Mouse (Mus musculus) neural tube, embryonic 15.5 days (tissue): ENCODE measurements around the gene Eps15l1. TPM values are rescaled to one million over a fixed set of nuclear protein-coding genes. Genes with fewer than 3 reads are reported as not detected.
A peak's percentile ranks its signal among the peaks of the same experiment; 100 is the strongest.

Experiments
- ATAC-seq: fragments of 200-750 bp; cut with Nextera tagmentation; 2 replicates; pipeline ENCODE4 v1.8.0; 2017; ENCODE audit warnings: mild to moderate bottlenecking, moderate TSS enrichment, moderate library complexity; ENCODE audit not compliant: low FRiP score
- H3K27ac ChIP-seq: fragments of 300-500 bp; sonication (generic); replicated peaks from 2 replicates; pipeline ENCODE4 v1.5.1; 2015; ENCODE audit warnings: mild to moderate bottlenecking, inconsistent platforms
- H3K27me3 ChIP-seq: fragments of 300-500 bp; sonication (generic); replicated peaks from 2 replicates; pipeline ENCODE4 v1.6.1; 2015; ENCODE audit warnings: inconsistent platforms
- H3K36me3 ChIP-seq: fragments of 300-500 bp; sonication (generic); 2 replicates; pipeline ENCODE4 v1.6.1; 2015; ENCODE audit warnings: inconsistent platforms
- H3K4me1 ChIP-seq: fragments of 300-500 bp; sonication (generic); 2 replicates; pipeline ENCODE4 v1.6.1; 2015; ENCODE audit warnings: inconsistent platforms
- H3K4me2 ChIP-seq: fragments of 300-500 bp; sonication (generic); 2 replicates; pipeline ENCODE4 v1.6.1; 2015; ENCODE audit warnings: inconsistent platforms, mild to moderate bottlenecking, moderate library complexity
- H3K4me3 ChIP-seq: fragments of 300-500 bp; sonication (generic); replicated peaks from 2 replicates; pipeline ENCODE4 v1.5.1; 2015; ENCODE audit warnings: mild to moderate bottlenecking, inconsistent platforms
- H3K9ac ChIP-seq: fragments of 300-500 bp; sonication (generic); replicated peaks from 2 replicates; pipeline ENCODE4 v1.6.1; 2015; ENCODE audit warnings: mild to moderate bottlenecking, inconsistent platforms
- H3K9me3 ChIP-seq: fragments of 300-500 bp; sonication (generic); replicated peaks from 2 replicates; pipeline ENCODE4 v1.6.1; 2016; ENCODE audit warnings: inconsistent platforms
- WGBS: fragments of 180-500 bp; shearing (Covaris S2); methylation state at CpG from one replicate; pipeline ENCODE4 v1.1.7; 2015; ENCODE audit warnings: mixed read lengths; 5-methylcytosine and 5-hydroxymethylcytosine counted together
- polyA plus RNA-seq: library from polyadenylated mRNA; unstranded; fragments of >200 nt; fragmentation: Nextera tagmentation; extraction: Ambion mirVana; gene quantifications from 2 replicates; pipeline ENCODE4 v1.2.1, GENCODE M21; 2015

Eps15l1 gene
- 51.5 and 54.3 TPM in 2 replicates for polyA plus RNA-seq

GRCm38 (mm10) chr8:72421362-72422335, at the start of gene Eps15l1:
Gene Eps15l1, minus strand, starts transcription at chr8:72421460.
- peak within 1 kb of the TSS; percentile 82 for H3K4me2 ChIP-seq
- peak within 1 kb of the TSS; percentile 85 for H3K27ac ChIP-seq
- H3K27me3 ChIP-seq, result no peaks in the 10 kb centered on the region
- H3K4me3 ChIP-seq, result peak within 1 kb of the TSS; percentile 75
- H3K9me3 ChIP-seq, result no peaks in the 10 kb centered on the region
- H3K9ac ChIP-seq, result peak within 1 kb of the TSS; percentile 90
- no peaks in the 10 kb centered on the region for H3K36me3 ChIP-seq
- WGBS, result under 1% methylated on average over 48 of the region's 48 CpGs
- peak; percentile 97 for ATAC-seq
- H3K4me1 ChIP-seq, result peaks cover 44% of the 10 kb centered on the region

- 97% methylated on average over 7 of the region's 7 CpGs for WGBS
- no peak overlapping the region for H3K4me2 ChIP-seq
- no peaks in the 10 kb centered on the region for H3K27me3 ChIP-seq
- peaks cover 73% of the 10 kb centered on the region for H3K36me3 ChIP-seq
- no peak overlapping the region for H3K4me3 ChIP-seq
- H3K9me3 ChIP-seq, result no peaks in the 10 kb centered on the region
- H3K27ac ChIP-seq, result no peak overlapping the region
- no peak for ATAC-seq
- no peak overlapping the region for H3K9ac ChIP-seq
- H3K4me1 ChIP-seq, result peaks cover 14% of the 10 kb centered on the region
Measured at GRCm38 (mm10) chr8:72470684-72471083, 49.4 kb upstream of the Eps15l1 start.

DNA sequence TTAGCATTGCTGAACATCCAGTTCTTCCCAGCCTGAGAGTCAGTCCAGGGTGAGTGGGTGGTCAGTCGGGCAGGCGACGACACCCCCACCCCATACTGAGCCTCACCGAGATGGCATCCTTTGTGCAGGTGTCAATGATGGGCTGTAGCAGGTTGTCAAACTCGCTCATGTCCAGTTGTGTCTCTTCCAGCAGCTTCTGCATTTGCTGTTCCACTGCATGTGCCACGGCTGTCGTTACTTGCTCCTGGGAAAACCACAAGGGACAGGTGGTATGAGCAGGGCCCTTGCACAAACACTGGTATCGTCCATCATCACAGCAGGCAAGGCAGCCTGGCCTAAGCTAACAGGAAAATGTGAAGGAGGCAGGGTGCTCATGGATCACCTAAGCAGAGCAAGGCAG, 48.7 kb upstream of the Eps15l1 start:
- WGBS, result 98% methylated on average over 8 of the region's 8 CpGs

DNA sequence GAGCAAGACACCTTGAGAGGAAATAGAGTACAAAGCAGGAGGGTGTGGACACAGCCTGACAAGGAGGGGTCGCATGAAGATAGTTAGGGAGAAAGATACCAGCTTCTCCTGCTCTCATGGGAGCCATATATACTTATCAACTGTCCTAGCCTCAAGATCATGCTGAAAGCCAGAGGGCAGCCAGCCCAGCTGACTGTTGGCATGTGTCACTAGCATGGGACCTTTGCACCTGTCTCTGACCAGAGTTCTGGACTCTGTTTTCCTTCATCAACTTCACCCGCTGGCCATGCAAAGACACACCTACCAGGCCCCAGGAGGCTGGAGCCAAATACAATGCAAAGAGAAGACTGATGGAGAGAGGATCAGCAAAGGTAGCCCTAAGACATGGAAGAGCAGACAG, 48.0 kb upstream of the Eps15l1 start:
- Histone ChIP-seq H3K9ac (no peak overlapping the region), H3K9me3 (no peaks in the 10 kb centered on the region), H3K36me3 (peaks cover 88% of the 10 kb centered on the region), H3K4me2 (no peak overlapping the region), H3K4me3 (no peak overlapping the region), H3K4me1 (peaks cover 12% of the 10 kb centered on the region), H3K27me3 (no peaks in the 10 kb centered on the region), H3K27ac (no peak overlapping the region)
- ATAC-seq, result no peak
- WGBS, result 95% methylated on average over 2 of the region's 2 CpGs

More for the DNA sequence above, 48.7 kb upstream of the Eps15l1 start:
- no peaks in the 10 kb centered on the region for H3K9me3 ChIP-seq
- no peak overlapping the region for H3K9ac ChIP-seq
- H3K4me2 ChIP-seq, result no peak overlapping the region
- H3K4me3 ChIP-seq, result no peak overlapping the region
- no peak for ATAC-seq
- H3K4me1 ChIP-seq, result peaks cover 14% of the 10 kb centered on the region
- H3K36me3 ChIP-seq, result peaks cover 80% of the 10 kb centered on the region
- H3K27ac ChIP-seq, result no peak overlapping the region
- H3K27me3 ChIP-seq, result no peaks in the 10 kb centered on the region

DNA sequence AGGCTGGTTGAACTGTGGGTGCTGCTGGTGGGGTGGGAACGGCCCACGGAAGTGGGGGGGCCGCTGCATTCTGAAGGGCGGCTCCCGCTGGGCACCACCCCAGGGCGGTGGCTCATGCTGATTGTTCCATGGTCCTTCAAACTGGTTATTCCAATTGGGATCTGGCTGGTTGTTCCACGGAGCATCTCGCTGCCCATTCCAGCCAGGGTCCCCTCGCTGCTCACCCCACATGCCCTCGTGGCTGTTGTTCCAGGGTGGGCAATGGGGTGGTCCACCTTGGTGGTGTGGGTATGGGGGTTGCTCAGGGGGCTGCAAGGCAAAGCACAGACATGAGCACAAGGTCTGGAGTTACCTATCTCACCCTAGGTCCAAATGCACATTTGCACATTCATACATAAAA, 43.0 kb upstream of the Eps15l1 start:
- H3K27ac ChIP-seq, result no peak overlapping the region
- peaks cover 97% of the 10 kb centered on the region for H3K36me3 ChIP-seq
- 96% methylated on average over 10 of the region's 10 CpGs for WGBS
- no peak for ATAC-seq
- no peak overlapping the region for H3K4me2 ChIP-seq
- H3K4me1 ChIP-seq, result no peaks in the 10 kb centered on the region
- H3K9ac ChIP-seq, result no peak overlapping the region
- H3K27me3 ChIP-seq, result no peaks in the 10 kb centered on the region
- no peaks in the 10 kb centered on the region for H3K9me3 ChIP-seq
- H3K4me3 ChIP-seq, result no peak overlapping the region

- no peak for ATAC-seq
- no peak overlapping the region for H3K4me2 ChIP-seq
- peaks cover 76% of the 10 kb centered on the region for H3K36me3 ChIP-seq
- H3K4me3 ChIP-seq, result no peak overlapping the region
- no peaks in the 10 kb centered on the region for H3K9me3 ChIP-seq
- H3K27ac ChIP-seq, result no peak overlapping the region
- no peak overlapping the region for H3K9ac ChIP-seq
- no peaks in the 10 kb centered on the region for H3K27me3 ChIP-seq
- H3K4me1 ChIP-seq, result no peaks in the 10 kb centered on the region
- 92% methylated on average over 4 of the region's 4 CpGs for WGBS
Measured at GRCm38 (mm10) chr8:72459881-72460533, 38.7 kb upstream of the Eps15l1 start.

- peaks cover 76% of the 10 kb centered on the region for H3K36me3 ChIP-seq
- no peak overlapping the region for H3K4me2 ChIP-seq
- WGBS, result 94% methylated on average over 6 of the region's 6 CpGs
- no peaks in the 10 kb centered on the region for H3K27me3 ChIP-seq
- no peak overlapping the region for H3K9ac ChIP-seq
- no peaks in the 10 kb centered on the region for H3K4me1 ChIP-seq
- H3K9me3 ChIP-seq, result no peaks in the 10 kb centered on the region
- H3K4me3 ChIP-seq, result no peak overlapping the region
- no peak for ATAC-seq
- no peak overlapping the region for H3K27ac ChIP-seq
Measured at GRCm38 (mm10) chr8:72458457-72458856, 37.2 kb upstream of the Eps15l1 start.

- Histone ChIP-seq H3K27me3 (no peaks in the 10 kb centered on the region), H3K9me3 (no peaks in the 10 kb centered on the region), H3K4me1 (no peaks in the 10 kb centered on the region), H3K9ac (no peak overlapping the region), H3K27ac (no peak overlapping the region), H3K4me3 (no peak overlapping the region), H3K4me2 (no peak overlapping the region), H3K36me3 (peaks cover 75% of the 10 kb centered on the region)
- WGBS, result 92% methylated on average over 3 of the region's 3 CpGs
- ATAC-seq, result no peak
Measured at GRCm38 (mm10) chr8:72457806-72458205, 36.5 kb upstream of the Eps15l1 start.

DNA sequence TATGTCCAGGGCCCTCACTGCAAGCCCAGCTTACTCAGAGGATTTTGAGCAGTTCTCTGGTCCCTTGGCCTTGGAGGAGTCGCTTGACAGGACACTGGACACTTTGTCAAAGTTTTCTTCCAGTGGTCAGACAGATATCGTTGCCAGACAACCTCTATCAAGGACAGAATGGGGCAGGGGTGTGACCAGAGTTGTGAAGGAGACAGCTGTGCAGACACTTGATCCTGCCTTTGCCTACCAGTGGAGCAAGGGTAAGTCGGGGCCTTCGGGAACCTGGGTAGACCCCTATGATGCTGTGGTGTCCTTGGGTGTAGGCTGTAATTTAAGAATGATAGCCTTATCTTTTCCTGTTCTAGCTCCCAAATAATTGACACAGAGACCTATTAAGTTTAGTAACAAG, 34.1 kb upstream of the Eps15l1 start:
- no peak overlapping the region for H3K4me2 ChIP-seq
- H3K27me3 ChIP-seq, result no peaks in the 10 kb centered on the region
- no peak for ATAC-seq
- no peaks in the 10 kb centered on the region for H3K4me1 ChIP-seq
- no peak overlapping the region for H3K9ac ChIP-seq
- no peaks in the 10 kb centered on the region for H3K9me3 ChIP-seq
- peaks cover 68% of the 10 kb centered on the region for H3K36me3 ChIP-seq
- H3K27ac ChIP-seq, result no peak overlapping the region
- H3K4me3 ChIP-seq, result no peak overlapping the region
- 93% methylated on average over 4 of the region's 4 CpGs for WGBS

- ATAC-seq, result no peak
- WGBS, result 98% methylated on average over 2 of the region's 2 CpGs
- no peaks in the 10 kb centered on the region for H3K27me3 ChIP-seq
Measured at GRCm38 (mm10) chr8:72453904-72454303, 32.6 kb upstream of the Eps15l1 start.

GRCm38 (mm10) chr8:72451516-72451915, 30.3 kb upstream of the Eps15l1 start:
- H3K27me3 ChIP-seq, result no peaks in the 10 kb centered on the region
- no peak overlapping the region for H3K4me3 ChIP-seq
- ATAC-seq, result no peak
- H3K36me3 ChIP-seq, result peaks cover 60% of the 10 kb centered on the region
- H3K9ac ChIP-seq, result no peak overlapping the region
- H3K27ac ChIP-seq, result no peak overlapping the region
- H3K9me3 ChIP-seq, result no peaks in the 10 kb centered on the region
- peaks cover 9% of the 10 kb centered on the region for H3K4me1 ChIP-seq
- H3K4me2 ChIP-seq, result no peak overlapping the region
- 91% methylated on average over 8 of the region's 8 CpGs for WGBS

More at GRCm38 (mm10) chr8:72453904-72454303, 32.6 kb upstream of the Eps15l1 start:
- H3K9me3 ChIP-seq, result no peaks in the 10 kb centered on the region
- no peaks in the 10 kb centered on the region for H3K4me1 ChIP-seq
- H3K4me2 ChIP-seq, result no peak overlapping the region
- no peak overlapping the region for H3K4me3 ChIP-seq
- no peak overlapping the region for H3K9ac ChIP-seq
- no peak overlapping the region for H3K27ac ChIP-seq
- peaks cover 68% of the 10 kb centered on the region for H3K36me3 ChIP-seq

- Histone ChIP-seq H3K9ac (no peak overlapping the region), H3K4me1 (peaks cover 34% of the 10 kb centered on the region), H3K36me3 (peaks cover 14% of the 10 kb centered on the region), H3K27ac (no peak overlapping the region), H3K4me2 (peak overlapping the region; percentile 15; the same call in 1 of the 2 replicates), H3K9me3 (no peaks in the 10 kb centered on the region), H3K4me3 (no peak overlapping the region), H3K27me3 (no peaks in the 10 kb centered on the region)
- ATAC-seq, result no peak
- 95% methylated on average over 6 of the region's 6 CpGs for WGBS
Measured at GRCm38 (mm10) chr8:72445071-72445470, 23.8 kb upstream of the Eps15l1 start.
